Mouse (Mus musculus) midbrain, embryonic 11.5 days (tissue): Measurements from ENCODE around the gene C2cd2. TPM values are rescaled to one million over a fixed set of nuclear protein-coding genes. Genes with fewer than 3 reads are reported as not detected.
"Not testable (repeated sequence)": the region's sequence is repeated elsewhere in the genome, so short reads cannot be mapped to it uniquely, and the experiment has no call there.

ENCODE experiments used
- ATAC-seq: fragments of 200-750 bp; cut with Nextera tagmentation; 2 replicates; pipeline ENCODE4 v1.8.0; 2017; ENCODE audit warnings: moderate TSS enrichment, moderate library complexity; ENCODE audit not compliant: low FRiP score
- DNase-seq: peaks from one replicate; pipeline ENCODE4 v3.0.0; 2015; ENCODE audit warnings: low spot score; ENCODE audit errors: missing footprints
- H3K27ac ChIP-seq: fragments of 300-500 bp; sonication (generic); 2 replicates; pipeline ENCODE4 v1.5.1; 2014; ENCODE audit warnings: low read depth, low read length
- H3K27me3 ChIP-seq: fragments of 300-500 bp; sonication (generic); 2 replicates; pipeline ENCODE4 v1.6.1; 2014; ENCODE audit warnings: mild to moderate bottlenecking, low read length, moderate library complexity, mixed read lengths; ENCODE audit not compliant: control insufficient read depth, insufficient read depth
- H3K36me3 ChIP-seq: fragments of 300-500 bp; sonication (generic); 2 replicates; pipeline ENCODE4 v1.6.1; 2014; ENCODE audit warnings: mild to moderate bottlenecking, low read length, moderate library complexity, mixed read lengths; ENCODE audit not compliant: control insufficient read depth, insufficient read depth
- H3K4me1 ChIP-seq: fragments of 300-500 bp; sonication (generic); 2 replicates; pipeline ENCODE4 v1.6.1; 2014; ENCODE audit warnings: low read length; ENCODE audit not compliant: control insufficient read depth, insufficient read depth
- H3K4me2 ChIP-seq: fragments of 300-500 bp; sonication (generic); 2 replicates; pipeline ENCODE4 v1.6.1; 2014; ENCODE audit warnings: mild to moderate bottlenecking, moderate library complexity
- H3K4me3 ChIP-seq: fragments of 300-500 bp; sonication (generic); 2 replicates; pipeline ENCODE4 v1.5.1; 2014; ENCODE audit warnings: low read depth, low read length
- H3K9ac ChIP-seq: fragments of 300-500 bp; sonication (generic); 2 replicates; pipeline ENCODE4 v1.6.1; 2014; ENCODE audit warnings: low read length
- H3K9me3 ChIP-seq: fragments of 300-500 bp; sonication (generic); 2 replicates; pipeline ENCODE4 v1.6.1; 2016; ENCODE audit warnings: low read length; ENCODE audit not compliant: control insufficient read depth
- WGBS: fragments of 180-500 bp; shearing (Covaris S2); extraction: QIAGEN DNeasy Blood & Tissue Kit; methylation state at CpG from one replicate; pipeline ENCODE4 v1.1.7; 2014; 5-methylcytosine and 5-hydroxymethylcytosine counted together
- polyA plus RNA-seq: library from polyadenylated mRNA; unstranded; fragments of >200 nt; fragmentation: Nextera tagmentation; extraction: Ambion mirVana; gene quantifications from 2 replicates; pipeline ENCODE4 v1.2.1, GENCODE M21; 2014

The C2cd2 gene
- 17.7 and 19.4 TPM in 2 replicates for polyA plus RNA-seq

GRCm38 (mm10) chr16:97962151-97962948 is at the start of gene C2cd2, which contains the start of gene Zbtb21:
C2cd2 (minus strand) TSS chr16:97962598.
Zbtb21 (minus strand) TSS chr16:97962622.
- H3K9ac ChIP-seq, result peak within 1 kb of the TSS; percentile 83
- peak within 1 kb of the TSS; percentile 78 for H3K4me3 ChIP-seq
- H3K9me3 ChIP-seq, result no peaks in the 10 kb centered on the region
- ATAC-seq (peak; percentile 99), DNase-seq (peak; percentile 99)
- under 1% methylated on average over 78 of the region's 78 CpGs for WGBS
- H3K4me1 ChIP-seq, result no peaks in the 10 kb centered on the region
- H3K36me3 ChIP-seq, result no peaks in the 10 kb centered on the region
- H3K27me3 ChIP-seq, result no peaks in the 10 kb centered on the region
- peak within 1 kb of the TSS; percentile 88 for H3K4me2 ChIP-seq
- peak within 1 kb of the TSS; percentile 79 for H3K27ac ChIP-seq

GRCm38 (mm10) chr16:97997383-97997731 is 35.0 kb upstream of the C2cd2 start:
- WGBS, result 0% methylated on average over 8 of the region's 8 CpGs
- not testable (repeated sequence) for H3K36me3 ChIP-seq, H3K27me3 ChIP-seq, DNase-seq, H3K27ac ChIP-seq, H3K9me3 ChIP-seq
- Histone ChIP-seq H3K4me1 (peaks cover 12% of the 10 kb centered on the region; the same call in 1 of the 2 replicates), H3K4me2 (peak overlapping the region; percentile 65), H3K9ac (peak overlapping the region; percentile 63), H3K4me3 (peak overlapping the region; percentile 50)
- ATAC-seq, result peak; percentile 83

- Histone ChIP-seq H3K9me3 (peaks cover 3% of the 10 kb centered on the region; the same call in 1 of the 2 replicates), H3K4me3 (peak within 1 kb of the TSS; percentile 50), H3K9ac (peak within 1 kb of the TSS; percentile 63), H3K27ac (no peak within 1 kb of the TSS; the same call in none of the 2 replicates), H3K4me1 (peaks cover 12% of the 10 kb centered on the region; the same call in 1 of the 2 replicates), H3K27me3 (no peaks in the 10 kb centered on the region), H3K36me3 (no peaks in the 10 kb centered on the region), H3K4me2 (peak within 1 kb of the TSS; percentile 65)
- DNase-seq (peak; percentile 96), ATAC-seq (peak; percentile 99)
- WGBS, result 1% methylated on average over 22 of the region's 22 CpGs
These were observed 34.4 kb upstream of the C2cd2 start, which contains the start of gene B230307C23Rik for GRCm38 (mm10) chr16:97996616-97997382. B230307C23Rik (plus strand) TSS chr16:97997315.

GRCm38 (mm10) chr16:97995849-97996615 is 33.6 kb upstream of the C2cd2 start:
- peaks cover 3% of the 10 kb centered on the region; the same call in 1 of the 2 replicates for H3K9me3 ChIP-seq
- no peaks in the 10 kb centered on the region for H3K27me3 ChIP-seq
- H3K27ac ChIP-seq, result no peak overlapping the region
- H3K36me3 ChIP-seq, result no peaks in the 10 kb centered on the region
- H3K4me1 ChIP-seq, result peaks cover 12% of the 10 kb centered on the region; the same call in 1 of the 2 replicates
- ATAC-seq, result no peak
- peak overlapping the region; percentile 63; the same call in 1 of the 2 replicates for H3K9ac ChIP-seq
- peak overlapping the region; percentile 50 for H3K4me3 ChIP-seq
- DNase-seq, result no peak
- 4% methylated on average over 1 of the region's 1 CpGs for WGBS
- H3K4me2 ChIP-seq, result peak overlapping the region; percentile 65

- H3K4me1 ChIP-seq, DNase-seq, H3K9me3 ChIP-seq, ATAC-seq, H3K27me3 ChIP-seq, H3K27ac ChIP-seq, H3K36me3 ChIP-seq, H3K9ac ChIP-seq, H3K4me2 ChIP-seq, H3K4me3 ChIP-seq: not testable (repeated sequence)
- WGBS, result 81% methylated on average over 3 of the region's 3 CpGs
These were observed 30.1 kb upstream of the C2cd2 start for GRCm38 (mm10) chr16:97992477-97992876.

- H3K4me1 ChIP-seq, result peaks cover 5% of the 10 kb centered on the region; the same call in 1 of the 2 replicates
- WGBS, result 76% methylated on average over 2 of the region's 2 CpGs
- H3K4me2 ChIP-seq, result no peak overlapping the region
- no peak overlapping the region for H3K27ac ChIP-seq
- no peaks in the 10 kb centered on the region for H3K36me3 ChIP-seq
- no peaks in the 10 kb centered on the region for H3K9me3 ChIP-seq
- no peak overlapping the region for H3K9ac ChIP-seq
- H3K4me3 ChIP-seq, result no peak overlapping the region
- no peaks in the 10 kb centered on the region for H3K27me3 ChIP-seq
- DNase-seq (no peak), ATAC-seq (no peak)
These were observed 29.1 kb upstream of the C2cd2 start for GRCm38 (mm10) chr16:97991517-97991916.

GRCm38 (mm10) chr16:97984589-97984988 is 22.2 kb upstream of the C2cd2 start:
- ATAC-seq (no peak), DNase-seq (no peak)
- 66% methylated on average over 5 of the region's 5 CpGs for WGBS
- H3K27me3 ChIP-seq, result no peaks in the 10 kb centered on the region
- H3K9me3 ChIP-seq, result no peaks in the 10 kb centered on the region
- no peak overlapping the region for H3K4me3 ChIP-seq
- H3K4me2 ChIP-seq, result no peak overlapping the region
- no peaks in the 10 kb centered on the region for H3K36me3 ChIP-seq
- H3K27ac ChIP-seq, result no peak overlapping the region
- no peak overlapping the region for H3K9ac ChIP-seq
- H3K4me1 ChIP-seq, result no peaks in the 10 kb centered on the region

- 81% methylated on average over 1 of the region's 1 CpGs for WGBS
- Histone ChIP-seq H3K4me3 (no peak overlapping the region), H3K27ac (no peak overlapping the region), H3K9ac (no peak overlapping the region), H3K27me3 (no peaks in the 10 kb centered on the region), H3K4me1 (no peaks in the 10 kb centered on the region), H3K4me2 (no peak overlapping the region), H3K9me3 (no peaks in the 10 kb centered on the region), H3K36me3 (no peaks in the 10 kb centered on the region)
- ATAC-seq (no peak), DNase-seq (no peak)
These were observed 19.0 kb upstream of the C2cd2 start for GRCm38 (mm10) chr16:97981362-97981761.
